Mouse (Mus musculus): ENCODE data around the gene Traf5.

Traf5 gene

GRCm38 (mm10) chr1:191974509-191975405 lies 117.6 kb downstream of the Traf5 start:
- no peak for DNase-seq (ENCODE audit: low spot score in 2 of 2)

- no peak for DNase-seq (ENCODE audit: low spot score in 2 of 2)
These were observed 122.4 kb downstream of the Traf5 start for GRCm38 (mm10) chr1:191969939-191970338.

- peak; percentile 49 to 73 for DNase-seq (ENCODE audit: low spot score in 2 of 2)
These were observed 127.4 kb downstream of the Traf5 start for GRCm38 (mm10) chr1:191964773-191965481.

DNA sequence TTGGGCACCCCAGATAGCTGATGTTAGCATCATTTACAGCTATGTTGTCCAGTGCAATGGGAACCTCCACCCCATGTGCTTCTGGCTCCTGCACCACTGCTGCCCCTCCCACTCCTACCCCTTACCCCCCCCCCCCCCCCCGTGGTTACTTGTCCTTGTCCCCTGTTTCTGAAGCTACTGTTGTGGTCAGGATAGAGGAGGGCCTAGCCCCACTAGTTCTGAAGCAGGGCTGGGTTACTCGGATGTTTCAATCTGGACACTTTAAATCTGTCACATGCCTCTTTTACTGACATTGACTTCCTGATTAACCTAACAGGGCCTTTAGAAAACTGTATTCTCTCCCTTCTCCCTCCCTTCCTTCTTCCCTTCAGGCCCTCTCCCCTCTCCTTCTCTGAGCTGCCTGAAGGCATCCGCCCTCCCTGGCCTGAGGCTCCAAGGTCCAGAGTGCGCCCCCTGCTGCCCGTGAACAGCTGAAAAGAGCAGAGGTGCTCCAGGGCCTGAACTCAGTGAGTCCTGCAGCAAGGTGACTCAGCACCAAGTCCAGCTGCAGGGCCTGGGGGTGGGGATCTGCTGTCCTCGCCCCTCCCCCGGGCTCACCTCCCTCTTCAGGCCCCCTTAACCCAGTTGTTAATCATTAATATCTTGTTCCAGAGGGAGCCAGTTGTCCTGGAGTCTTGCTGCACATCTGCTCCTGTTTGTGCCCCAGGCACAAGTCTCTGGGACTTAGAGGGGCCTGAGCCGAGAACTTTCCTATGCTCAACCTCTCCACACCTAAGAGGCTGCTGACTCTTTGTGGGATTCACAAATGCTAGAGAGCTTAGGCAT lies 128.2 kb downstream of the Traf5 start:
- peak; percentile 51 to 70 for DNase-seq (ENCODE audit: low spot score in 2 of 2)

GRCm38 (mm10) chr1:191963413-191963812 lies 128.9 kb downstream of the Traf5 start:
- DNase-seq (ENCODE audit: low spot score in 2 of 2): no peak

DNA sequence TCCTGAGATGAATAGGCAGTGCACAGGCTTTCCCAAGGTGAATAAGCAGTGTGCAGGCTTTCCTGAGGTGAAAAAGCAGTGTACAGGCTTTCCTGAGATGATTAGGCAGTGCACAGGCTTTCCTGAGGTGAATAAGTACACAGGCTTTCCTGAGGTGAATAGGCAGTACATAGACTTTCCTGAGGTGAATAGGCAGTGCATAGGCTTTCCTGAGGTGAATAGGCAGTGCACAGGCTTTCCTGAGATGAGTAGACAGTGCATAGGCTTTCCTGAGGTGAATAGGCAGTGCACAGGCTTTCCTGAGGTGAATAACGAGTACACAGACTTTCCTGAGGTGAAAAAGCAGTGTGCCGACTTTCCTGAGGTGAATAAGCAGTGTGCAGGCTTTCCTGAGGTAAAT lies 131.4 kb downstream of the Traf5 start:
- DNase-seq (ENCODE audit: low spot score in 2 of 2): no peak

- DNase-seq (ENCODE audit: low spot score in 2 of 2): no peak
These were observed 135.0 kb downstream of the Traf5 start for GRCm38 (mm10) chr1:191957321-191957720.

- DNase-seq (ENCODE audit: low spot score in 2 of 2): no peak
These were observed 135.5 kb downstream of the Traf5 start for GRCm38 (mm10) chr1:191956871-191957270.

DNA sequence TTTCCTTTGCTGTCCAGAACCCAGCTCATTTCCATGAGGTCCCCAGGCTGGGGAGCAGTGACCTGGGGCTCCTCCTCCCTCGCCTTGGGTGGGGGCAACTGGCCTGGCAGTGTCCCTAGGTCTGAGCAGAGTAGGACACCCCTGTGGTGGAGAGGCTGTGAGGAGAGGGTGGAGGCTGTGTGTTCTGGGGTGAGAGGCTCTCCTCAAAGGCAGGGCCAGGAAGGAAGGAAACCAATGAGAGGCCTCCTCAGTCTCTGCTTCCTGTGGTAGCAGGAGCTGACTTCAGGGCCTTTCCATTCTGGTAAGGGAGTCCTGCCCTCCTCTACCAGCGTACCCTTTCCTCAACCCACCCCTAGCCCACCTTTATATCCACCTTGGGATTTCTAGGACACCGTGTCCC lies 136.1 kb downstream of the Traf5 start:
- no peak for DNase-seq (ENCODE audit: low spot score in 2 of 2)

DNA sequence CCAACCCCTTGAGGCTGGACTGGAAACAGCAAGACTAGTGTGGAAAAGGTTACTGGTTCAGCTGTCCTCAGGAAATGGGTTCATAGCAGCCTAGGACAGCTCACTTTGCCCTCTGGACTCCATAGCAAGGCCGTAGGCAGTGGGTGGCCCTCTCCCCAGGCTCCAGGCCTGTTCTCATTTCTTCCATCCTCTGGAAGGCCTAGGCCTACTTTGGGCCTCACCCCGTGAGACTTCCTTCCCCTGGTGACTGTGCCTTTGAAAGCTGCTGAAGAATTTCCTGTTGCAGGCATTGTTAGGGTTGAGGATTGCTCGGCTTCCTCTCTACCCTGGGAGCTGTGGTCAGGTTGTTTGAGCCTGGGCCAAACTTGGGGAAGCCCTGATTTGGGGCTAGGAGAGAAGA lies 137.3 kb downstream of the Traf5 start:
- no peak for DNase-seq (ENCODE audit: low spot score in 2 of 2)

DNA sequence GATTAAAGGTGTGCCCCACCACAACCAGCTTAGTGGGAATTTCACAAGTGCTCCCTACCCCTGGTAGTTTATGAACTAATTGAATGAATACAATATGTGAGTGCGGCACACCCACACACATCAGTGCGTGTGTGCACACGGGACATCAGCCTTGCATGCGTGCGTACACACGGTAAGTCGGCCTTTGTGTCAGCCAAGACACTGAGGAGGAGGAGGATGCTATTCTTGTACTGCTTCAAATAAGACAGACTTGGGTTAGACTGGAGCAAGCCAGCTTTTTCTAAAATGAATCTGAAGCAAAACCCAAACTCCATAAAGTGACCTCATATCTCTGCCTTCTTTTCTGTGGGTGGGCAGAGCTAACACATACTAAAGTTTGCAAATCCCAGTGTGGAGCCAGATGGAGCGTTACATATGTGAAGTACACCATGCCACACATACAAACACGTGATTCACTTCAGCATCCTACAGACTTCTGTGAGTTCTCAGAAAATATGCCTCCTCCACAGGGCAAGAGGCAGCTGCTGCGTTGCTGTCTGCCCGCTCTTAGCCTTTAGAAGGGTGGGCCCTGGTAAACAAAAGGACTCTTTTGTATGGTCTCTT lies 139.5 kb downstream of the Traf5 start:
- peak; percentile 27 to 57 for DNase-seq (ENCODE audit: low spot score in 2 of 2)

- no peak for DNase-seq (ENCODE audit: low spot score in 2 of 2)
These were observed 141.7 kb downstream of the Traf5 start for GRCm38 (mm10) chr1:191950611-191951010.

DNA sequence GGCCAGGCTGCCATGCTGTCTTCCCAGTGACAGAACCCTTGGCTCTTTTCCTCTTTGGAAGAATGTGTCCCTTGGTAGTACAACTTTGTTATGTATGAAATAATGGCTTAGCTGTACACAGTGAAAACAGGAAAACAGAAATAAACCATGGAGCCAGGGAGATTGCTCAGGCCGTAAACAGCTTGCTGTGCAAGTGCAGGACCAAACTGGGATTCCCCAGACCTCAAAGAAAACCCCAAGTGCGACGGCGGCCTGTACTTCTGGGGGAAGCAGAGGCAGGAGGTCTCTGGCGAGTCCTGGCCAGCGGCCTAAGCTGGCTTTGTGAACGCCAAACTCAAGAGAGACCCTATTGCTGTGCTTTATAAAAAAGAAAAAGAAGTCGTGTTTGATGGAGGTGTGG lies 143.8 kb downstream of the Traf5 start:
- DNase-seq (ENCODE audit: low spot score in 2 of 2): no peak

- no peak for DNase-seq (ENCODE audit: low spot score in 2 of 2)
These were observed 144.6 kb downstream of the Traf5 start for GRCm38 (mm10) chr1:191947796-191948195.

Measured in frontal cortex, postnatal 14 days (tissue).